Mouse (Mus musculus): ENCODE results near the gene Klhl6. TPM values are rescaled to one million over a fixed set of nuclear protein-coding genes. Genes with fewer than 3 reads are reported as not detected.

The Klhl6 gene
- polyA plus RNA-seq, 1 experiment: 0.16 TPM

GRCm38 (mm10) chr16:19984884-19985643, 2.2 kb upstream of the Klhl6 start:
- H3K79me3 ChIP-seq (ENCODE audit: low read depth): no peaks in the 10 kb centered on the region
- no peak overlapping the region for H3K4me3 ChIP-seq (ENCODE audit: insufficient read depth, poor library complexity, severe bottlenecking)
- H3K27me3 ChIP-seq (ENCODE audit: control insufficient read depth, insufficient read depth, insufficient read length): no peaks in the 10 kb centered on the region
- TF ChIP-seq FOSL1 (IDR thresholded peaks at IDR 0.05; ENCODE audit: insufficient read depth, low read length, poor library complexity, severe bottlenecking) (no peak), MAX (IDR thresholded peaks at IDR 0.05) (no peak), CEBPB (IDR thresholded peaks at IDR 0.05; ENCODE audit: low read depth) (no peak), USF1 (IDR thresholded peaks at IDR 0.05; ENCODE audit: low read depth) (no peak), MYOG (IDR thresholded peaks at IDR 0.05; ENCODE audit: control insufficient read depth, extremely low read depth, insufficient read length) (no peak), MYOD1 (IDR thresholded peaks at IDR 0.05; ENCODE audit: control insufficient read depth, insufficient read length, low read depth) (no peak), CTCF (IDR thresholded peaks at IDR 0.05; ENCODE audit: control insufficient read depth, insufficient read depth, insufficient read length) (no peak)
- H3K36me3 ChIP-seq (ENCODE audit: control insufficient read depth, insufficient read depth): no peaks in the 10 kb centered on the region
- no peaks in the 10 kb centered on the region for H3K79me2 ChIP-seq (ENCODE audit: control insufficient read depth, insufficient read depth)
- H3ac ChIP-seq (ENCODE audit: control insufficient read depth, insufficient read length, low read depth): no peak overlapping the region

GRCm38 (mm10) chr16:19983559-19983958, 722 bp upstream of the Klhl6 start:
- TF ChIP-seq CTCF (IDR thresholded peaks at IDR 0.05; ENCODE audit: control insufficient read depth, insufficient read depth, insufficient read length): no peak
- no peak overlapping the region for H3K4me3 ChIP-seq (ENCODE audit: insufficient read depth, poor library complexity, severe bottlenecking)
- no peaks in the 10 kb centered on the region for H3K27me3 ChIP-seq (ENCODE audit: control insufficient read depth, insufficient read depth, insufficient read length)
- no peak overlapping the region for H3ac ChIP-seq (ENCODE audit: control insufficient read depth, insufficient read length, low read depth)
- no peaks in the 10 kb centered on the region for H3K79me2 ChIP-seq (ENCODE audit: control insufficient read depth, insufficient read depth)
- H3K36me3 ChIP-seq (ENCODE audit: control insufficient read depth, insufficient read depth): no peaks in the 10 kb centered on the region
- H3K79me3 ChIP-seq (ENCODE audit: low read depth): no peaks in the 10 kb centered on the region

GRCm38 (mm10) chr16:19981684-19982083, 1.2 kb downstream of the Klhl6 start:
- Histone ChIP-seq H3K4me3 (ENCODE audit: insufficient read depth, poor library complexity, severe bottlenecking) (no peak overlapping the region), H3K36me3 (ENCODE audit: control insufficient read depth, insufficient read depth) (no peaks in the 10 kb centered on the region), H3K27me3 (ENCODE audit: control insufficient read depth, insufficient read depth, insufficient read length) (no peaks in the 10 kb centered on the region), H3ac (ENCODE audit: control insufficient read depth, insufficient read length, low read depth) (no peak overlapping the region), H3K79me2 (ENCODE audit: control insufficient read depth, insufficient read depth) (no peaks in the 10 kb centered on the region), H3K79me3 (ENCODE audit: low read depth) (no peaks in the 10 kb centered on the region)
- TF ChIP-seq MYOD1 (IDR thresholded peaks at IDR 0.05; ENCODE audit: control insufficient read depth, insufficient read length, low read depth) (no peak), USF1 (IDR thresholded peaks at IDR 0.05; ENCODE audit: low read depth) (no peak), MAX (IDR thresholded peaks at IDR 0.05) (no peak), CTCF (IDR thresholded peaks at IDR 0.05; ENCODE audit: control insufficient read depth, insufficient read depth, insufficient read length) (no peak)

GRCm38 (mm10) chr16:19981006-19981405, 1.8 kb downstream of the Klhl6 start:
- Histone ChIP-seq H3ac (ENCODE audit: control insufficient read depth, insufficient read length, low read depth) (no peak overlapping the region), H3K79me3 (ENCODE audit: low read depth) (no peaks in the 10 kb centered on the region), H3K79me2 (ENCODE audit: control insufficient read depth, insufficient read depth) (no peaks in the 10 kb centered on the region), H3K4me3 (ENCODE audit: insufficient read depth, poor library complexity, severe bottlenecking) (no peak overlapping the region), H3K36me3 (ENCODE audit: control insufficient read depth, insufficient read depth) (no peaks in the 10 kb centered on the region), H3K27me3 (ENCODE audit: control insufficient read depth, insufficient read depth, insufficient read length) (no peaks in the 10 kb centered on the region)
- no peak for TF ChIP-seq CTCF (IDR thresholded peaks at IDR 0.05; ENCODE audit: control insufficient read depth, insufficient read depth, insufficient read length)
- TF ChIP-seq MAX (IDR thresholded peaks at IDR 0.05): no peak
- TF ChIP-seq MYOD1 (IDR thresholded peaks at IDR 0.05; ENCODE audit: control insufficient read depth, insufficient read length, low read depth): no peak
- no peak for TF ChIP-seq CEBPB (IDR thresholded peaks at IDR 0.05; ENCODE audit: low read depth)
- TF ChIP-seq MYOG (IDR thresholded peaks at IDR 0.05; ENCODE audit: control insufficient read depth, extremely low read depth, insufficient read length): no peak
- TF ChIP-seq FOSL1 (IDR thresholded peaks at IDR 0.05; ENCODE audit: insufficient read depth, low read length, poor library complexity, severe bottlenecking): no peak
- no peak for TF ChIP-seq USF1 (IDR thresholded peaks at IDR 0.05; ENCODE audit: low read depth)

GRCm38 (mm10) chr16:19979755-19980154, 3.1 kb downstream of the Klhl6 start:
- Histone ChIP-seq H3K4me3 (ENCODE audit: insufficient read depth, poor library complexity, severe bottlenecking) (no peak overlapping the region), H3K79me3 (ENCODE audit: low read depth) (no peaks in the 10 kb centered on the region), H3K79me2 (ENCODE audit: control insufficient read depth, insufficient read depth) (no peaks in the 10 kb centered on the region), H3ac (ENCODE audit: control insufficient read depth, insufficient read length, low read depth) (no peak overlapping the region), H3K36me3 (ENCODE audit: control insufficient read depth, insufficient read depth) (no peaks in the 10 kb centered on the region), H3K27me3 (ENCODE audit: control insufficient read depth, insufficient read depth, insufficient read length) (no peaks in the 10 kb centered on the region)
- TF ChIP-seq CEBPB (IDR thresholded peaks at IDR 0.05; ENCODE audit: low read depth) (no peak), MYOG (IDR thresholded peaks at IDR 0.05; ENCODE audit: control insufficient read depth, extremely low read depth, insufficient read length) (no peak), CTCF (IDR thresholded peaks at IDR 0.05; ENCODE audit: control insufficient read depth, insufficient read depth, insufficient read length) (no peak), MYOD1 (IDR thresholded peaks at IDR 0.05; ENCODE audit: control insufficient read depth, insufficient read length, low read depth) (no peak), FOSL1 (IDR thresholded peaks at IDR 0.05; ENCODE audit: insufficient read depth, low read length, poor library complexity, severe bottlenecking) (no peak), USF1 (IDR thresholded peaks at IDR 0.05; ENCODE audit: low read depth) (no peak), MAX (IDR thresholded peaks at IDR 0.05) (no peak)

- H3K79me2 ChIP-seq (ENCODE audit: control insufficient read depth, insufficient read depth): no peaks in the 10 kb centered on the region
- no peaks in the 10 kb centered on the region for H3K79me3 ChIP-seq (ENCODE audit: low read depth)
- H3K27me3 ChIP-seq (ENCODE audit: control insufficient read depth, insufficient read depth, insufficient read length): no peaks in the 10 kb centered on the region
- H3K36me3 ChIP-seq (ENCODE audit: control insufficient read depth, insufficient read depth): no peaks in the 10 kb centered on the region
- TF ChIP-seq CEBPB (IDR thresholded peaks at IDR 0.05; ENCODE audit: low read depth): no peak
- TF ChIP-seq FOSL1 (IDR thresholded peaks at IDR 0.05; ENCODE audit: insufficient read depth, low read length, poor library complexity, severe bottlenecking): no peak
- TF ChIP-seq CTCF (IDR thresholded peaks at IDR 0.05; ENCODE audit: control insufficient read depth, insufficient read depth, insufficient read length): no peak
- no peak for TF ChIP-seq MYOG (IDR thresholded peaks at IDR 0.05; ENCODE audit: control insufficient read depth, extremely low read depth, insufficient read length)
- no peak for TF ChIP-seq USF1 (IDR thresholded peaks at IDR 0.05; ENCODE audit: low read depth)
- TF ChIP-seq MYOD1 (IDR thresholded peaks at IDR 0.05; ENCODE audit: control insufficient read depth, insufficient read length, low read depth): no peak
- TF ChIP-seq MAX (IDR thresholded peaks at IDR 0.05): no peak
- no peak overlapping the region for H3ac ChIP-seq (ENCODE audit: control insufficient read depth, insufficient read length, low read depth)
- H3K4me3 ChIP-seq (ENCODE audit: insufficient read depth, poor library complexity, severe bottlenecking): no peak overlapping the region
Observed at GRCm38 (mm10) chr16:19977282-19977681, 5.6 kb downstream of the Klhl6 start.
